Mouse (Mus musculus) hindbrain, embryonic 12.5 days (tissue): ENCODE results near the gene Npdc1. TPM values are rescaled to one million over a fixed set of nuclear protein-coding genes. Genes with fewer than 3 reads are reported as not detected.
A peak's percentile ranks its signal among the peaks of the same experiment; 100 is the strongest.

Experiments used
- ATAC-seq: fragments of 200-750 bp; cut with Nextera tagmentation; 2 replicates; pipeline ENCODE4 v1.8.0; 2017; ENCODE audit warnings: moderate TSS enrichment; ENCODE audit not compliant: low FRiP score
- H3K27ac ChIP-seq: fragments of 300-500 bp; sonication (generic); 2 replicates; pipeline ENCODE4 v1.5.1; 2016; ENCODE audit warnings: mild to moderate bottlenecking
- H3K27me3 ChIP-seq: fragments of 300-500 bp; sonication (generic); 2 replicates; pipeline ENCODE4 v1.6.1; 2016; ENCODE audit warnings: mild to moderate bottlenecking
- H3K36me3 ChIP-seq: fragments of 300-500 bp; sonication (generic); 2 replicates; pipeline ENCODE4 v1.6.1; 2016; ENCODE audit warnings: mild to moderate bottlenecking
- H3K4me1 ChIP-seq: fragments of 300-500 bp; sonication (generic); 2 replicates; pipeline ENCODE4 v1.6.1; 2016
- H3K4me2 ChIP-seq: fragments of 300-500 bp; sonication (generic); replicated peaks from 2 replicates; pipeline ENCODE4 v1.6.1; 2016; ENCODE audit warnings: mild to moderate bottlenecking
- H3K4me3 ChIP-seq: fragments of 300-500 bp; sonication (generic); 2 replicates; pipeline ENCODE4 v1.5.1; 2016; ENCODE audit warnings: mild to moderate bottlenecking
- H3K9ac ChIP-seq: fragments of 300-500 bp; sonication (generic); 2 replicates; pipeline ENCODE4 v1.6.1; 2016; ENCODE audit warnings: mild to moderate bottlenecking, moderate library complexity
- H3K9me3 ChIP-seq: fragments of 300-500 bp; sonication (generic); replicated peaks from 2 replicates; pipeline ENCODE4 v1.6.1; 2016; ENCODE audit warnings: mild to moderate bottlenecking
- WGBS: fragments of 180-500 bp; shearing (Covaris S2); methylation state at CpG from one replicate; pipeline ENCODE4 v1.1.7; 2016; 5-methylcytosine and 5-hydroxymethylcytosine counted together
- polyA plus RNA-seq: library from polyadenylated mRNA; unstranded; fragments of >200 nt; fragmentation: Nextera tagmentation; extraction: Ambion mirVana; gene quantifications from 2 replicates; pipeline ENCODE4 v1.2.1, GENCODE M21; 2016

The Npdc1 gene
- polyA plus RNA-seq, 1 experiment from 2014 or later: 225 TPM

- Histone ChIP-seq H3K4me2 (no peak overlapping the region), H3K4me3 (no peak overlapping the region)
- WGBS: 83% methylated on average over 3 of the region's 3 CpGs
Observed at GRCm38 (mm10) chr2:25369996-25370395, 29.2 kb upstream of the Npdc1 start.

GRCm38 (mm10) chr2:25371764-25372643 is 27.1 kb upstream of the Npdc1 start, which contains the start of gene Sapcd2:
Sapcd2 (plus strand) TSS chr2:25372321.
- peak; percentile 94 for ATAC-seq
- Histone ChIP-seq H3K4me3 (peak within 1 kb of the TSS; percentile 72), H3K9ac (peak within 1 kb of the TSS; percentile 70), H3K27ac (peak within 1 kb of the TSS; percentile 86), H3K9me3 (no peaks in the 10 kb centered on the region), H3K4me2 (peak within 1 kb of the TSS; percentile 92), H3K27me3 (peaks cover 25% of the 10 kb centered on the region), H3K36me3 (0 out of 2 replicates have a peak, but pooled peaks cover 5% of the 10 kb centered on the region), H3K4me1 (peaks cover 29% of the 10 kb centered on the region)
- under 1% methylated on average over 65 of the region's 65 CpGs for WGBS

More at GRCm38 (mm10) chr2:25369996-25370395, 29.2 kb upstream of the Npdc1 start:
- no peaks in the 10 kb centered on the region for H3K36me3 ChIP-seq
- H3K27me3 ChIP-seq: peaks cover 41% of the 10 kb centered on the region
- H3K9me3 ChIP-seq: no peaks in the 10 kb centered on the region
- H3K9ac ChIP-seq: no peak overlapping the region
- no peak for ATAC-seq
- peaks cover 34% of the 10 kb centered on the region for H3K4me1 ChIP-seq
- H3K27ac ChIP-seq: no peak overlapping the region

DNA sequence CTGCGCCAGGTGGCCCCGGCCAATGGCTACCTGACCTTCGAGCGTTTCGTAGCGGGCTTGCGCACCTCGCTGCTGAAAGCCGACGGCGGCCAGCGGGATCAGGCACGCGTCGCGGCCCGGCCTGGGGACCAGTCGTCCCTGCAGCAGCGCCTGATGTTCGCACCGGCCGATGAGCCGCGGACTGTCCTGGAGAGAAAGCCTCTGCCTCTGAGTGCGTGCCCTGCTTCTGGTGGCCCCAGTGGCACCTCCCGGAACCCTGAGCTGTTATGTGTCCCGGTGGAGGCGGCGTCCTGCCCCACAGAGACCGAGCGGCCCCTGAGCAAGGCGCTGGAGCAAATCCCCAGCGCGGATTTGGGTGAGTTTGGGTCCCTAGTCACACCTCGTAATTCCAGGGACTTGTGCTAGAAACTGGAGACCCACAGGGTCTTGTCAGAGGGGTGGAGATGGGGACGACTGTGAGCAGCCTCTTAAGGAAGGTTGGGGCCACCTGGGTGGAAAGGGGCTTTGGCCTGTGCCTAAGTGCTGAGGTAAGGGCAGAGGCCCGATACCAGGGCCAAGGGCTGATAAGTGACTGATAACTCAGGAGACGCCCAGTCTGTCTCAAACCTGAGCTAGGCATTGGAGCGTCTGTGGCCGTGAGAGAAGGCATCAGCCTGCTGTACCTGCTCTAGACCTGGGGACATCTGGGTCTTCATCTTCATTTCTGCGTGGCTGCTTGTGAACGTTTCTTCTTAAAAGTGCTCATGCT is 26.3 kb upstream of the Npdc1 start:
- Histone ChIP-seq H3K9me3 (no peaks in the 10 kb centered on the region), H3K4me3 (peak overlapping the region; percentile 72), H3K9ac (peak overlapping the region; percentile 70), H3K36me3 (0 out of 2 replicates have a peak, but pooled peaks cover 5% of the 10 kb centered on the region), H3K27ac (no peak overlapping the region), H3K27me3 (peaks cover 21% of the 10 kb centered on the region), H3K4me1 (peaks cover 29% of the 10 kb centered on the region), H3K4me2 (peak overlapping the region; percentile 92)
- no peak; the same call in 1 of the 2 replicates for ATAC-seq
- 2% methylated on average over 42 of the region's 42 CpGs for WGBS

GRCm38 (mm10) chr2:25373431-25373830 is 25.7 kb upstream of the Npdc1 start:
- Histone ChIP-seq H3K27ac (no peak overlapping the region), H3K36me3 (0 out of 2 replicates have a peak, but pooled peaks cover 8% of the 10 kb centered on the region), H3K4me3 (peak overlapping the region; percentile 72), H3K27me3 (peaks cover 16% of the 10 kb centered on the region), H3K4me2 (peak overlapping the region; percentile 92), H3K9me3 (no peaks in the 10 kb centered on the region), H3K4me1 (peaks cover 29% of the 10 kb centered on the region), H3K9ac (peak overlapping the region; percentile 70)
- ATAC-seq: no peak
- 17% methylated on average over 2 of the region's 2 CpGs for WGBS

- 62% methylated on average over 4 of the region's 4 CpGs for WGBS
Observed at GRCm38 (mm10) chr2:25376589-25376988, 22.6 kb upstream of the Npdc1 start.

DNA sequence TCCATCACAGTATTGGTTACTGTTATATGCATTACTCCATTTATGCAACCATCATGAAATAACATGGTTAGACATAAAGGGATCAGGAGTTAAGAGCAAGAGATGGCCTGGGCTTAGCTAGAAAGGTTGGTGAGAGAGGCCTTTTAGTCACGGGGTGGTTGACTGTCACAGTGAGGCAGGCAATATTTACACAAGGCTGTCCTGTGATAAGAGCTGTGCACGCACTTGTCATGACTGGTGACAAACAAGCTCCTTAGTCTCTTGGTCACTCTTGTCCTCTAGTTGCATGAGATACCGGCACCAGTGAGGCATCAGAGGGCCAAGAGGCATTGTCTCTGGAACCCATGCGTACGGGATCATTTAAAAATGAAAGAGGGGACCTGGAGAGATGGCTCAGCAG is 14.7 kb upstream of the Npdc1 start:
- no peak overlapping the region for H3K27ac ChIP-seq
- no peaks in the 10 kb centered on the region for H3K36me3 ChIP-seq
- peaks cover 7% of the 10 kb centered on the region for H3K27me3 ChIP-seq
- no peak for ATAC-seq
- WGBS: 80% methylated on average over 5 of the region's 5 CpGs
- H3K4me2 ChIP-seq: no peak overlapping the region
- H3K4me1 ChIP-seq: no peaks in the 10 kb centered on the region
- H3K9ac ChIP-seq: no peak overlapping the region
- no peak overlapping the region for H3K4me3 ChIP-seq
- no peaks in the 10 kb centered on the region for H3K9me3 ChIP-seq

More at GRCm38 (mm10) chr2:25376589-25376988, 22.6 kb upstream of the Npdc1 start:
- H3K36me3 ChIP-seq: 0 out of 2 replicates have a peak, but pooled peaks cover 8% of the 10 kb centered on the region
- H3K9ac ChIP-seq: no peak overlapping the region
- ATAC-seq: no peak
- no peak overlapping the region for H3K4me2 ChIP-seq
- H3K4me3 ChIP-seq: no peak overlapping the region
- H3K4me1 ChIP-seq: peaks cover 28% of the 10 kb centered on the region
- H3K27ac ChIP-seq: no peak overlapping the region
- H3K9me3 ChIP-seq: no peaks in the 10 kb centered on the region
- peaks cover 11% of the 10 kb centered on the region; the same call in 1 of the 2 replicates for H3K27me3 ChIP-seq

GRCm38 (mm10) chr2:25391266-25391665 is 7.9 kb upstream of the Npdc1 start:
- ATAC-seq: no peak
- Histone ChIP-seq H3K9me3 (no peaks in the 10 kb centered on the region), H3K4me1 (peaks cover 14% of the 10 kb centered on the region), H3K9ac (no peak overlapping the region), H3K4me2 (no peak overlapping the region), H3K27me3 (peaks cover 27% of the 10 kb centered on the region), H3K27ac (no peak overlapping the region), H3K4me3 (no peak overlapping the region), H3K36me3 (no peaks in the 10 kb centered on the region)
- 82% methylated on average over 5 of the region's 5 CpGs for WGBS

GRCm38 (mm10) chr2:25394281-25395221 is 4.6 kb upstream of the Npdc1 start:
- H3K4me3 ChIP-seq: no peak overlapping the region
- no peak overlapping the region for H3K4me2 ChIP-seq
- H3K36me3 ChIP-seq: no peaks in the 10 kb centered on the region
- no peak overlapping the region for H3K9ac ChIP-seq
- no peak for ATAC-seq
- H3K27me3 ChIP-seq: peaks cover 58% of the 10 kb centered on the region
- 26% methylated on average over 3 of the region's 3 CpGs for WGBS
- H3K4me1 ChIP-seq: peaks cover 18% of the 10 kb centered on the region
- no peaks in the 10 kb centered on the region for H3K9me3 ChIP-seq
- H3K27ac ChIP-seq: no peak overlapping the region

DNA sequence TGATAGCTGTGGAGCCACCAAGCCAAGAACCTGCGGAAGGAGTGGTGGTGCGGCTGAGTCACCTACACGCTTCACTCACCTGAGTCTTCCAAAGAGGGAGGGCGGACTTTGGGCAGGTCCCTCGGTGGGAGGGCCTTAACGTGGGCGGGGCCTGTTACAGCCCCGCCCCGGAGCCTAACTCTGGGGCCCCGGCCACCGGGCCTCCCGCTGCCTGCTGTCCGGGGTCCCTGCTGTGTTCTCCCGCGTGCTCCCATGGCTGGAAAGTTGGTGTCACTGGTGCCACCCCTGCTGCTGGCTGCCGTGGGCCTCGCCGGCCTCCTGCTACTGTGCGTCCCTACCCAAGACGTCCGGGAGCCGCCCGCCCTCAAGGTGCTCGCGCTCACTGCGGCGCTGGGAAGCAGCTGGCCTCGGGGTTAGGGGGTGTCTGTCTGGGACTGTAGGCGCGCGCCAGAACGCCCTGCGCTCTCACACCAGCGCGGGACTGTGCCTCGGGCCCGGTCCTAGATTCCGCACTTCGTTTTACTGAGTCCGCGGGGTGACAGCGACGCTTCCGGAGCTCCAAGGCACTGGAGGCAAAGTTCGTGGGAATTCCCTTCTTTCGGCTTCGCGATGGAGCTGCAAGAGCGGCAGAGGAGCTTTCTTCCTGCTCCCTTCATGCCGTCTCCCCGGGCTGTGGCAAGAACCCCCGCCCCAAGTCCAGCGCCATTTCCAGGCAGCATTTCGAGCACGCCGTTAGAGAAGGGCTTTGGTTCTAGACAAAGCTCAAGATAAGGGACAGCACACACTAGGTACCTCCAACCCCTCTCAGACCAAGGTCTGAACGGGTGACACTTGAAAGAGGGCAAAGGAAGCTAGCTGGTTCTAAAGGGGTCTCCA is 3.2 kb upstream of the Npdc1 start, which contains the start of gene Entpd2:
Entpd2 (plus strand) TSS at position 154 of the 876 bp plus-strand sequence.
- 1% methylated on average over 56 of the region's 57 CpGs for WGBS
- no peak for ATAC-seq
- H3K4me1 ChIP-seq: peaks cover 22% of the 10 kb centered on the region
- 0 out of 2 replicates have a peak within 1 kb of the TSS, but pooled peaks have one; percentile 36 for H3K9ac ChIP-seq
- H3K27me3 ChIP-seq: peaks cover 72% of the 10 kb centered on the region
- H3K4me3 ChIP-seq: peak within 1 kb of the TSS; percentile 31
- no peak within 1 kb of the TSS for H3K27ac ChIP-seq
- H3K4me2 ChIP-seq: peak within 1 kb of the TSS; percentile 56
- H3K9me3 ChIP-seq: no peaks in the 10 kb centered on the region
- H3K36me3 ChIP-seq: no peaks in the 10 kb centered on the region

GRCm38 (mm10) chr2:25396597-25396983 is 2.6 kb upstream of the Npdc1 start:
- Histone ChIP-seq H3K4me3 (peak overlapping the region; percentile 31; the same call in 1 of the 2 replicates), H3K4me2 (peak overlapping the region; percentile 56; the same call in 1 of the 2 replicates), H3K27ac (no peak overlapping the region), H3K9ac (no peak overlapping the region), H3K27me3 (peaks cover 78% of the 10 kb centered on the region), H3K9me3 (no peaks in the 10 kb centered on the region), H3K4me1 (peaks cover 22% of the 10 kb centered on the region), H3K36me3 (no peaks in the 10 kb centered on the region)
- no peak for ATAC-seq
- WGBS: 32% methylated on average over 3 of the region's 3 CpGs
